Mouse (Mus musculus): ENCODE measurements around the gene Rrbp1. TPM values are rescaled to one million over a fixed set of nuclear protein-coding genes. Genes with fewer than 3 reads are reported as not detected.

Gene Rrbp1
- total RNA-seq (2021), result 100 to 1,000 TPM; 191 to 209 TPM
- long read RNA-seq, experiment 1, full-length matches to known transcripts, result 17 of 90 reads
- long read RNA-seq, experiment 1, partial matches to known transcripts, result 57 of 90 reads
- long read RNA-seq, experiment 1, other reads (novel, unspliced or antisense), result 16 of 90 reads
- long read RNA-seq, experiment 2, full-length matches to known transcripts, result 9 of 22 reads
- long read RNA-seq, experiment 2, partial matches to known transcripts, result 11 of 22 reads
- long read RNA-seq, experiment 2, other reads (novel, unspliced or antisense), result 2 of 22 reads

DNA sequence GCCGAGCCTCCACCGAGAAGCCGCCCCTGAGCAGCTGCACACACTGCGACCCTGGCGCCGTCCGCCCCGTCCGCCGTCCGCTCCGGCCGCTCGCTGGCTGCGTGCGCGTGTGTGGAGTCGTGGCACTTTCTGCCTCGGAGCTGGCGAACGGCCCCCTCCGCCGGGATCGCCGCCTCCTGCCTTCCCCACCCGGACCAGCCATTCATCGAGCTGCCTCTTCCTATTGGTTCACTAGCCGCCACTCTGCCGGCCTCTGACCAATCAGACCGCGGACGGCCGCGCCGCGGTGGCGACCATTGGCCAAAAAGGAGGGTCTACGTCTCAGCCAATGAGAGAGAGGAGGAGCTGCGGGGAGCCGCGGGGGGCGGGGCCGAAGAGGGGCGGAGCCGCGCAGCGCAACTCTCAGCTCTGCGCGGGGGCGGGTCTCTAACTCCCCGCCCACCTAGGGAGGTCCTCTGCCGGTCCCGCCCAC is at the start of gene Rrbp1:
Gene Rrbp1, minus strand, starts transcription at position 184 of the 472 bp plus-strand sequence.
- DNase-seq, result peak; percentile 99

DNA sequence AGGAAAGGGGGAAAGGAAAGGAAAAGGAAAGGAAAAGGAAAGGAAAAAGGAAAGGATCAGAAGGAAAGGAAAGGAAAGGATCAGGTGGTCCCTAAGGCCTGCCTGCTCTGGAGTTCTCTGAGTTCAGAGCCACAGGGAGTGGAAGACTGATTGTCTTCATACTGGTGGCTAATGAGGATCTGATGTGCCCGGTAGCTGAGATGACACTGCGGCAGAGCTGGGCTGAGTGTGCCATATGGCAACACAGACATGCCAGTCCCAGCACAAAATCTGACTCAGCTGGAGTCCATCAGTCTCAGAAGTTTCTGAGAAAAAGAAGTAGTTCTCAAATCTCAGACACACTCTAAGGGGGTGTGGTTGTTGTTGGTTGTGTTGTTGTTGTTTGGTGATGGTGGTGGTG is 46.7 kb upstream of the Rrbp1 start:
- DNase-seq, result no peak

DNA sequence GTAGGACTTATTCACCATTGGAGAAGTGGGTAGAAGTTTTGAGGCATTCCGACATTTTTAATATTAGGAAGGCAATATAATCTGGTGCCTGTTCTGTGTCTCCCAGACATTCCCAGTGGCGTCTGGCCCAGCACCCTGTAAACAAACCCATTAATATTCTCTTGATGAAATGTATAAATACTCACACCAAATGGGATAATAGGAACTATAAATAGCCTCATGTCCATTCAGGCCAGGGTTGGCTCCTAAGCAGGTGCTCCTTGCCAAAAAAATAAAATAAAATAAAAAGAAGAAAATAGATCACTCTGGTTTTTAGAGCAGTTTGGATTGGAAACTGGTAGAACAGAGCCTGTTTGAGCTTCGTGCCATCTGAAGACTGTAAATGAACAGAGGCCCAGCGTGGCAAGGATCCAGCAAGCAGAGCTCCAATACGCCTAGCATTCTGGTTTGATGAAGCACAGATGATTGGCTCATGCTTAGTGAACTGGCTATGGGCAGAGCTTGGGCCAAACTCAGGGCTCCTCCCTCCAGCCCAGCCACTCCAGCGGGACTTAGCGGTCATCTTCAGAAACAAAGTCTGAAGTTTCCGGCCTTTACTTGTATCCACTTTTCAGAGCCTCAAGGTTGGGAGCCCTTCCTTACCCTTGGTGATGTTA is 41.5 kb upstream of the Rrbp1 start:
- DNase-seq, result peak in 1 of 2 experiments; percentile 27

DNA sequence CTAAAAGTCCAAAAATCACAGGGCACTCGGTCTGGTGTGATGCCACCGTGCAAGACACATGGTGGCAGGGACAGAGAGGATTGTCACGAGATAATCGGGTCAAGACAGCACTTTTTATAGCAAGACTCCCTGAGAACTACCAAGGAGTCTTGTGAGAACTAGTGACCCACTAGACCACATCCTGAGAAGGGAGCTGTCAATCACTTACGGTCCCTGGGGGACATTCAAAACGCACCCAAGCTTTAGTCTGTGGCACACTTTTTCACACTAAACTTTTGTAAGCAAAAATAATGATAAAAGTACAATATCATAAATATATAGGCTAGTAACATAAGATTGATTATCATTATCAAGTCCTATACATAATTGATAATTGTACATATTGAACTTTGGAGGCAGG is 39.8 kb upstream of the Rrbp1 start:
- DNase-seq, result no peak

DNA sequence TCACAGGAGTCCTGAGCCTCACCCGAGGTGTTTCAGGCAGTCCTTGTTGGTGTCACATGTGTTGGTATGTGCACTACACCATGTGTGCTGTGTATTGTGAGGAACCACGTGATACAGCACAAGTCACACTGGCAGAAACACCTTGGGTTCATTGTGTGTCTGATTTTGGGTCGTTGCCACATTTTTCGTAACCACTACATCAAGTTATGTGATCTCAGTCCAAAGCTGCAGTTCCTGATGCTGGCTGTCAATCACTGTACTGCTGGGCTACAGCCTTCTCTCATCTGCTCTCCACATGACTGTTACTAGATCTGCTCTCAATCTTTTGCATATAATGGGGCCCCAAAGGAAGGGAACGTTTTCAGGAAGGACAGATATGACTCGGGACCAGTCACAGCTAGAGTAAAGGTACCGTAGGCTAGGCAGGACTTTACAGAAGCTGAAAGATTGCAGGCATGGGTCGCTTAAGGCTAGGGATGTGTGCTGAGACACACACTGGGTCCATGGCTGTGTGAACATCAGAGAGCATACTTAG is 39.1 kb upstream of the Rrbp1 start:
- DNase-seq, result no peak

DNA sequence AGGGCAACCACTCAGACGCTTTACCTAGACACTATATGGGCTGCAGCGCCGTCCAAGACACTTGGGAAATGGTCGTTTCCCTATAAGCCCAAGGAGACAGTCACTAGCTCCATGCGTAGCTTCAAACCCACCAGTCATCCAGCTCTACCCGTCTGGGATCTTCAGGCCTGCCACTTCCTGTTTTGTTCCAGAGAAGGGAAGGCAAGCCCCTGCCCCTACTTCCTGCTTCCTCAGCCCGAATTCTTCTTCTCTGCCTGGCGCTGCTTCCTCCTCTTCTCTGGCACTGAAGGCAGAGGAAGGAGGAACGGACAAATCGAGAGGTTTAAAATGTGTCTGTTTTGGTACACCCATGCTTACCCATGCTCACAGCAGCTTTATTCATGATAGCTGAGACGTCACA is 35.9 kb upstream of the Rrbp1 start:
- DNase-seq, result peak in 1 of 2 experiments; percentile 1

DNA sequence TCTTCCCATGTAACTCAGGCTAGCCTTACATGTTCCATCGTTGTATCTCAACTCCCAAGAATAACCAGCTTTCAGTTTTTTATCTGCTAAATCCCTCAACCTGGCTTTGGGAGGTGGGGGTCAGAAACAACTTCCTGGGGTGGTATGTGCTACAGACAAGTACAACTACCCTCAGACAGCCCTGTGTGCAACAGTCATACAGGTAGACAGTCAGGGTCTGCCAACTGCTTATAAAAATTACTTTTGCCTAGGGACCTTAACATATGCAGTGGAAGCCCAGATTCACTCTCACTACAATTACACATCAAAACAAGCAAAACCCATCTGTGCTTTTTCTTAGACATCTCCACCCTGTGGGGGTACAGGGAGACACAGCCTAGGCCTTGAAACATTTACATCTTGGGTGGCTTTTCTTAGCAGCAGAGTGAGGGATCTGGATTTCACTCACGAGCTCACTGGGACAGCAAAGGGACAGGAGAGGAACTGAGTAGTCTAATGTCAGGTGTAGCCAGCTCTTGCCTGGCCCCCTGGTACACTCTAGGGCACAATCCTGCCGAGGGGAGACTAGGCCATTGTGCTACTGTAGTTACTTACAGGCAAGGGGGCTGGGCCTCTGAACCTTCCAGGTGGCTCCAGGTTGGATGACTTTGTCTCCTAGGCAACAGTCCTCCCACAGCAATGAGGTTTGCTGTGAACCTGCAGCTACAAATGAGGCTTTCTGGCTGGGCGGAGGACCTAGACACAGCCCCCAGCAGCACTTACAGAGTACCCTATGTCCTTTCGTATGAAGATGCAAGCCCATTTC is 34.9 kb upstream of the Rrbp1 start:
- no peak for DNase-seq

DNA sequence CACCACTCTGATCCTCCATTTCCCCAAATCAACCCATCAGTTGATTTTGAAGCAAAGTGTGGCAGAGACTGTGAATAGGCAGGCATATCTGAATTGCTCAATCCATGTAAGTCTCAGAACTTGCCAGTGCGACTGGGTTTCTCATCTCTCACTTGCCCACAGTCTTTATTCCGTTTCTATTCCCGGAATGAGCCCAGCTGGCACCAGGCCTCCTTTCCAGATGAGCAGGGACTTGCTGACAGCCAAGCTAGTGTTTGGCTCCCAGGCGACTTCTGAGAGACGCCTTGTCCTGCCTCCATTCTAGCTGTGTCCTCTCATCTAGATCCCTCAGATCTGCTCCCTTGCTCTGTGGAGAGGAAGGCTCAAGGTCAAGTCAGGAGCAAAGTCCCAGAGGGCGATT is 33.7 kb upstream of the Rrbp1 start:
- peak in 1 of 2 experiments; percentile 28 for DNase-seq

DNA sequence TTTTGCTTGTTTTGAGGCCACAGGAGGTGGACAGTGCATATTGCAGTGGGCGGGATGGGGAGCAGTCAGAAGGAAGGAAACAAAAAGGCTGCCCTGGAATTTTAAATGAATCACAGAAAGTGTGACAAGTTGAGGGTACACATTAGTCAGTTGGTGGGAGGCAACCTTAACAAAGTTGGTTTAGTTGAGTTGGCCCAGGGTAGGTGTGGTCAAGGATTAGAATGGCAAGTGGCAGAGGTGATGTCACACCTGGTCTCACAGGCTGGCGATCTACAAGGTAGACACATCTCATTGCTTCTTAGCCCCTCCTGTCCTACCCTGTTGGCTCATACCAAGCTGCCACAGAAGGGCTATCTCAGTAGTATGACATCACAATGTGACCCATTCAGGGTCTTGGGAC is 21.6 kb upstream of the Rrbp1 start, which contains the start of gene Banf2:
Gene Banf2, plus strand, starts transcription at position 396 of the 400 bp plus-strand sequence.
- DNase-seq, result no peak

DNA sequence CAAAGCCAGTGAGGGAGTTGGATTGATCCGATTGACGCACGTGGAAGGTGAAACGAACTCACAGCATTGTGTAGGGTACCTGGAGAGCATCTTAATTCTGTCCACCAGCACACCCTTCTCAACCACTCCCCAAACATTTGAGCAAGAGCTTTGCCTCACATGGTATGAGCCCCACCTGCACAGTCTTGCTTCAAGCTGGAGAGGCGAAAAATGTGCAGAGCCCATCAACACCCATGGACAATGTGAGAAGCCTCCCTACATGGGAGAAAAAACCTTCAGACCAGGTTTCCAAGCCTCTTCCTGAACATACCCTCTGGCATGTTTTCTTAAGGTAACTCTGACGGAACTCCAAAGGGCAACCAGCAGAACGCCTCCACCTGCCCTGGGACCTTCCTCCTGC is 19.7 kb upstream of the Rrbp1 start:
- no peak for DNase-seq

DNA sequence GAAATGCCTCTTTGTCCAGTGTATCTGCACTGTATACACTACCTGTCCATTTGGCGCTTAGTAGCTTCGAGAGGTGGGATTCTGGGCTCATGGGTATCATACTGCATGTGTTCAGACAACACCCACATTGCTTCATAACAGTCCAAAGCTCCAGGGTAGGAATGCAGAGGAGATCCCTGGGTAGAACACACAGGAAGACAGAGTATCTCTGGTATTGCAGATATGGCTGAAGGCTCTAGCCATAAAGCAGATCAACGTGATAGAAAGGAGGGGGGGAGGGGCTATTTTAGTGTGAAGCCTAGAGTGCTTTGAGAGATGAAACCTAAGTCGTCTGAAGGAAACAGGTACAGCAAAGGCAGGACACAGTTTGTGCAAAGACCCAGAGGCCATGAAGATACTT is 15.4 kb upstream of the Rrbp1 start:
- DNase-seq, result no peak

DNA sequence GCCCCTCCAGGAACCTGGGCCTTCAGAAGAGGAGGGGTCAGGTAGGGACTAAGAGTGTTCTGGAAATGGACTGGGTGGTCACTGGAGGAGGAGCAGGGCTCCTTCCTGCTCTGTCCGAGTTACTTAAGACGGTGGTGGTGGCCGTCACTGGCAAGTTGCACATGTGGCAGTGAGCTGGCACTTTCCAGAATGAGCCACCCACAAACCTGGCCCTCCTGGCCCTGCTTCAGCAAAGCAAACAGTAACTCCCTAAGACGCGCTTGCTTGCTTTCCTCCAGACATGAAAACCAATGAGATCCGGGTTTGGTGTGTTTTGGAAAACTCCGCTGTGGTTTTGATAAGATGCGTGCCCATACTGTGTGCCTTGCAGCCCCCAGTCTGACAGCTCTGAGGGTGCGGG is 14.3 kb upstream of the Rrbp1 start:
- DNase-seq, result no peak

DNA sequence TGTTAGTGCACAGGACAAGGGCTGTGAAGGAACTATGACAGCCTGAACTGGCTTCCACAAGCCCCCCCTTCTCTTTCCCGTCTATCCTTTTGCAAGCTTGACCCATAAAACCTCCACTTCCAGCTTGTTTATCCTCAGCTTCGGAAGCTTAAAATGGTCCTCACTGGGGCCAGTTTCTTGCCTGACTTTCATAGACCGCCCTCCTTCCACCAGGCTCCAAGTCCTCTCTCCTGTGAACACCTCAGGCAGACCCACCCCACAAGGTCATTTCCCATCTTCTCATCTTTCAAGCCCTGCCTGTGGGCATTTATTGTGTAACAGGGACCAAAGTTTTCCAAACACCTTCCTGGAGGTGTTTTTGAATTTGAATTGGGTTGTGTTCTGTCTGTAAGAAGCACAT is 11.4 kb upstream of the Rrbp1 start:
- DNase-seq, result no peak

DNA sequence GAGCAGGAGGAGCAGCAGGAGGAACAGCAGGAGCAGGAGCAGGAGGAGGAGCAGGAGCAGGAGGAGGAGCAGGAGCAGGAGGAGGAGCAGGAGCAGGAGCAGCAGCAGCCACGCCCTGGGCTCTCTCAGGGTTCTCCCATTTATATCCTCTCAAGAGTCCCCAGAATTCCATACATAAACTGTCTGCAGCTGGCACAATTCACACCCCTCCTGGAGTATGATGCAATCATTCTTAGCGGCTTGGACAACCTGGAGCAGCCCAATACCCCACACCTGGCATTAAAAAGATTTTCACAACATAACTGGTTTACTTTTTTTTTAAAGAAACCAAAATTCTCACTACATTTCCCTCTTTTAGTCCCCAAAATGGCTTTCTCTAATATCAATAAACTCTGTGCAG is 8.9 kb upstream of the Rrbp1 start:
- no peak for DNase-seq

DNA sequence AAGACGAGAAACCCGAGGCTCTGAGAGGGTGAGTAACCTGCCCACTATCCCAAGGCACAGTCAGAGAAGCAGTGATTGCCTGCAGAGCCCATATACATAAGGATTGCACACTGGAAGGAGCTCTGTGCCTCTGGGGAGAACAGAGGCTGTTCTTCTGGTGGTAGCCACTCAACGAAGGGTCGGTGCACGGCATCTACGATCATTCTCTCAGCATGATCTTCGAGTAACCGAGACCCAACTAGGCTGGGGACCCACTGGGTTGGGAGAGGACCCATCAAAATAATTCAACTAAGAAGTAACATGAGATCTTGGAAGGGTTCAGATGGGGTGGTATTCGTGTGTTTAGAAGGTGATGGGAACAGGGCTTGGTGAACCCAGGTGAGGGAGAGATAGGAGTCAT is 4.8 kb upstream of the Rrbp1 start:
- DNase-seq, result no peak

DNA sequence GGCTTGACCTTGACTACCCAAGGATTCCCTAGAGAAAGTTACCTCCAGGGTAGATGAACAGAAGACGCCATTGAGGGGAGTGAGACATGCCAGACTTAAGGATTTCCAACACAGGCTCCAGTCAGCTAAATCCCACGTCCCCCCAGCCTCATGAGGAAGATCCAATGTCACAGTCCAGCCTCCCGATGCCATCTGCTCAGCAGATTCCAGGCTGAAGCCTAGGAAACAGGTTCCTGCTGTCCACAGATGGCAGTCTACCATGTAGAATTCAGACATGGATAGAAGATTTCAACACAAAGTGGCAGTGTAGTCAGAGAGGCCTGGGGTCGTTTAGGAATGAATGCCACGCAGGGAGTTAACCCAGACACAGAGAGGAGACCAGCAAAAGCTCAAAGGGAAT is 3.4 kb upstream of the Rrbp1 start:
- DNase-seq, result no peak

DNA sequence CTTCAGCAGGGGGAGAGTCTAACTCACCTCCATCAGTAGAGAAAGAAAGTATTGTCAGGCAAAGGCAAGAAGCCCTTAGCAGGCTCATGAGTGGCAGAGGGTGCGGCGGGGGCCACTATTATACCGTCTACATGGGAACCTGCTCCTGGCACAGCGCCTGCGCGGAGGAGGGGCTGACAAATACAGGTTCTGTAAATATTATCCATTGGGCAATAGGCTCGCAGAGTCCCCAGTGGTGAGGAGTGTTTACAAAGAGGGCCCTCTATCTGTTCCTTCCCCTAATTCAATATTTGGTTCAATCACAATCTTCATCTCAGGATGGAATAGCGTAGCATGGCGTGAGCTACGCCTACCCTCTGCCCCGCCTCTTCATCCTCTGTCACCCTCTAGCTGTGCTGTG is 3.0 kb upstream of the Rrbp1 start:
- no peak for DNase-seq

DNA sequence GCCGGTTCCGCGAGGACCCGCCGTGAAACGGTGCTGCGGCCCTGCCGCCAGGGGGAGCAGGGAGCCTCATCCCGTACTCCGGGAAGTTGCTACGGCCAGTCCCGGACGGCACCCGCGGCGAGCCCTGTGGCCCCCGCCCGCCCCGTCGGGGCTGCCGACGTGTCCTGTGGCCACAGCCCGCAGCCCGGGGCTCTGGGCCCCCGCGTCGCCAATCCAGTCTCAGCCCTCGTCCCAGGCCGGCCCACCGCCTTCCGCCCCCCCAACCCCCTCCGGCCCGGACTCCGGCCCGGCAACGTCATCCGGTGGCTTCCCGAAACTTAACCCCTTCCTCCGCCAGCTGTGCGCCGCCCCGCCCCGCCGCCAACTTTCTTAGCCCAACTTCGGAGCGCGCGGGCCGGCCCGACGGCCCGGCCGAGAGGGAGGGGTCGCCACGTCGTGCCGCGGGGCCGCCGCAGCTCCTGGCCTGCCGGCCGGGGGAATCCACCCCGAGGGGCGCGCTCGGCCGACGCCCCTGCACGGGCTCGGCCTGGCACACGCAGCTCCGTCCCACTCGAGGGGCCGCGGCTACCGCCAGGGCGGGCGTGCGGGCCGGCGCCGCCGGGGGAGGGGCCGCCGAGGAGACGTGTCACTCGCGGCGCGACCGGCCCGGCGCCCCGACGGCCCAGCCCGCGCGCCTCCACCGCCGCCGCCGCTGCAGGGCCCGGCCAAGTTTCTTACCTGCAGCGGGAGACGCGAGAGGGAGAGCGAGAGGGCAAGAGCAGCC is 600 bp downstream of the Rrbp1 start:
- peak; percentile 87 to 94 for DNase-seq

DNA sequence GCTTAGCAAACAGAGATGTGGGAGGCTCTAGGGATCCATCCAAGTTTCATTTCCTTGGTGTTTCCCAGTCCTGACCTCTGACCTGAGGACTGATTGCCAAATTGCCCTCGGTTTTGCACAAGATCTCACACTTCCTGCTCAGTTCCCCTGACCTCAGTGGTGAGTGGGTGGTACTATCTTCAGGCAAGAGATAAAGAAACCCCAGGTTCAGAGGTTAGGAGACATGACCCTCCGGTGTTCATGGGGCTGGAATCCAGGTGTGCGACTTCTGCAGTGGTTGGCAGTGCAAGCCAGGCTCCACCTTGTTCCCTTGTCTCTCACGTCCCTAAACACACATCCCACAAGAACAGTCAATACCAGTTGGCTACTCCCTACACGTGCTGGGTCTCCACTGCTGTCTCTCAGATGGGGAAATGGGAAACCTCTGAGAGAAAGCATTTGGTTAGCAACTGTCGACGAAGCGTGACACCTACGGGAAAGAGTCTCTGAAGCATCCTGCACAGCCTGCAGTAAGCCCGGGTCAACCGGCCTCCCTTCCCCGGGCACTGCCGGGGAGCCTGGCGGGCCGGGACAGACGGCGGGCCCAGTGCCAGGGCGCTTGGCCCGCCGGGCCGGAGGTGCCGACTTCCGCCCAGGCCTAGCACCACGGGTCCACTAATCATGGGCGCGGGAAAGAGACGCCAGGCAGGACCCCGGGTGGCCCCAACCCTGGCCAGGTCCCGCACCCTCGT is 1.3 kb downstream of the Rrbp1 start:
- DNase-seq, result peak; percentile 58 to 73

DNA sequence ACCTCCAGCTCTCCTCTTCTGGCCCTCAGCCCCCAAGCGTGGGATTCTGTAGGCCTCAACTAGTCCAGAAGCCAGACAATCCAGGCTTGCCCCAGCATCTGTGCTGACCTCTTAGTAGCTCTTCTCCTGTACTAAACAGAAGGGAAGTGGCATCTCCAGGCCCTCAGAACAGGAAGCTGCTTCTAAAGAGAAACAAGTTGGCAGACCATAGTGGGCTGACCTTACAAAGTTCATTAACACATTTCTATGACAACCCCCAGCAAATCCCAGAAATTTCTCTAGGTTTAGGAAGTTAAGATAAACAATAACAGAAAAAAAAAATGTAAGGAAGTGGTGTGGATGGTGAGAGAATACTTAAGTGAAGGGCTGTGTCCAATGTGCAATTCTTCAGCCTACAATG is 2.0 kb downstream of the Rrbp1 start:
- DNase-seq, result peak in 1 of 2 experiments; percentile 17

DNA sequence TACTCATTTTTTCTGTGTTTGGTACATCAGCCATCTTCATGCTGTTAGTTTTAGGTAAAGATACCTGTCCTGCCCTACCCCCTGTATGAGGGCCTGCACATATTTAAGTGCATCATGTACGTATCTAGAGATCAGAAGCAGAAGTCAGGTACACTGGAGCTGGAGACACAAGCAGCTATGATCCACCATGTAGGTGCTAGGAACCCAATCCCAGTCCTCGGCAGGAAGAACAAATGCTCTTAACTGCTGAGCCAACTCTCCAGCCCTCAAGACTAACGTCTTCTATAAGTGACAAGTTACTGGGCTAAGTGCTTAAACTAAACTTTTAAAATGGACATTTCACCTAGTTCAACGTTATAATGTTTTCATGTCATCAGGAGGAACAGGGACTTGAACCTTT is 3.9 kb downstream of the Rrbp1 start:
- DNase-seq, result no peak
